ENCODE assay signal across 13 mouse cellular contexts in genomic region chr3:69469463-69470141, GRCm38 (mm10).
DNase-seq lines count a peak whose midpoint lies in the region; ATAC-seq and TF ChIP-seq lines count a peak whose summit lies in the region.
"Had no signal": no experiment of that assay in that cellular context is flagged by ENCODE, and none has a peak within 500 bp of the region (broad histone marks: within the 10 kb centered on the region; RNA-seq: fewer than 3 reads in every experiment).

No protein-coding gene starts in this region.

- H3K4me2 ChIP-seq in lung, embryonic 15.5 days = no peak overlapping the region
- no peak overlapping the region for H3K4me2 ChIP-seq in lung, postnatal 0 days (replicated peaks; ENCODE audit: low read depth, low read length)
- H3K4me2 ChIP-seq in midbrain, embryonic 13.5 days (replicated peaks) = no peak overlapping the region; the same call in 1 of the 2 replicates
- H3K4me2 ChIP-seq: embryonic facial prominence, embryonic 12.5 days; limb, embryonic 12.5 days had no signal

- H3K36me3 ChIP-seq in lung, embryonic 15.5 days = no peaks in the 10 kb centered on the region
- no peaks in the 10 kb centered on the region for H3K36me3 ChIP-seq in lung, postnatal 0 days (ENCODE audit: insufficient read depth, low read length)
- H3K36me3 ChIP-seq in midbrain, embryonic 13.5 days = no peaks in the 10 kb centered on the region
- H3K36me3 ChIP-seq: embryonic facial prominence, embryonic 12.5 days; limb, embryonic 12.5 days had no signal

- no peak overlapping the region for H3K9ac ChIP-seq in lung, embryonic 15.5 days
- no peak overlapping the region for H3K9ac ChIP-seq in lung, postnatal 0 days (replicated peaks; ENCODE audit: low read depth)
- H3K9ac ChIP-seq in midbrain, embryonic 13.5 days (replicated peaks) = no peak overlapping the region
- H3K9ac ChIP-seq: embryonic facial prominence, embryonic 12.5 days; limb, embryonic 12.5 days had no signal

- 24% methylated on average over 5 of the region's 6 CpGs for WGBS in lung, embryonic 15.5 days
- 29% methylated on average over 5 of the region's 6 CpGs for WGBS in lung, postnatal 0 days
- 11% methylated on average over 5 of the region's 6 CpGs for WGBS in midbrain, embryonic 13.5 days

- no peak overlapping the region; the same call in 1 of the 2 replicates for H3K27ac ChIP-seq in lung, embryonic 15.5 days
- no peak overlapping the region for H3K27ac ChIP-seq in lung, postnatal 0 days (ENCODE audit: low read length)
- peak overlapping the region; percentile 51; the same call in 1 of the 2 replicates for H3K27ac ChIP-seq in midbrain, embryonic 13.5 days
- H3K27ac ChIP-seq: embryonic facial prominence, embryonic 12.5 days; gastrocnemius, adult 2 months; limb, embryonic 12.5 days had no signal

- TF ChIP-seq EP300 in lung, postnatal 0 days (IDR thresholded peaks at IDR 0.05) = no peak

- H3K27me3 ChIP-seq in lung, embryonic 15.5 days = no peaks in the 10 kb centered on the region
- no peaks in the 10 kb centered on the region for H3K27me3 ChIP-seq in lung, postnatal 0 days (replicated peaks; ENCODE audit: insufficient read depth, low read length)
- no peaks in the 10 kb centered on the region for H3K27me3 ChIP-seq in midbrain, embryonic 13.5 days
- H3K27me3 ChIP-seq: embryonic facial prominence, embryonic 12.5 days; limb, embryonic 12.5 days had no signal

- peak; percentile 64; the same call in 1 of the 2 replicates for ATAC-seq in lung, embryonic 15.5 days (ENCODE audit: borderline replicate concordance, extremely low read depth, low FRiP score, low TSS enrichment)
- ATAC-seq in lung, postnatal 0 days = no peak; the same call in 1 of the 2 replicates
- peak; percentile 25 to 59; a peak in 3 of 4 replicates for ATAC-seq in hematopoietic stem cell, adult 5-6 weeks (replicated peaks in 1 of 2; ENCODE audit: insufficient read depth in 1 of 2, low FRiP score in 2 of 2, low TSS enrichment in 1 of 2, low read depth in 1 of 2, poor library complexity in 2 of 2, severe bottlenecking in 2 of 2)
- ATAC-seq in midbrain, embryonic 13.5 days = peak; percentile 66
- ATAC-seq: intestine, postnatal 0 days had no signal

- H3K4me3 ChIP-seq in lung, embryonic 15.5 days = no peak overlapping the region
- H3K4me3 ChIP-seq in lung, postnatal 0 days (ENCODE audit: low read depth, low read length) = no peak overlapping the region
- H3K4me3 ChIP-seq in midbrain, embryonic 13.5 days (replicated peaks) = no peak overlapping the region
- H3K4me3 ChIP-seq: embryonic facial prominence, embryonic 12.5 days; gastrocnemius, adult 2 months; limb, embryonic 12.5 days had no signal

- H3K4me1 ChIP-seq in lung, embryonic 15.5 days = 0 out of 2 replicates have a peak, but pooled peaks cover 9% of the 10 kb centered on the region
- H3K4me1 ChIP-seq in lung, postnatal 0 days (ENCODE audit: insufficient read depth, low read depth, low read length) = no peaks in the 10 kb centered on the region
- H3K4me1 ChIP-seq in midbrain, embryonic 13.5 days (replicated peaks) = peaks cover 33% of the 10 kb centered on the region

- peak; percentile 28 for DNase-seq in embryo, embryonic 10.5 days (ENCODE audit: low spot score)
- DNase-seq in embryo, embryonic 10 days (ENCODE audit: low spot score) = no peak
- DNase-seq in lung, postnatal 0 days (ENCODE audit: low spot score) = no peak
- DNase-seq in lung, postnatal 25 days (ENCODE audit: low spot score) = no peak
- no peak for DNase-seq in frontal cortex, postnatal 14 days (ENCODE audit: low spot score in 2 of 2)
- DNase-seq: gastrocnemius, adult 2 months; right cerebral cortex, adult 18-20 months had no signal

- H3K9me3 ChIP-seq in lung, embryonic 15.5 days = no peaks in the 10 kb centered on the region
- no peaks in the 10 kb centered on the region for H3K9me3 ChIP-seq in lung, postnatal 0 days (ENCODE audit: low read length)
- peaks cover 5% of the 10 kb centered on the region; the same call in 1 of the 2 replicates for H3K9me3 ChIP-seq in midbrain, embryonic 13.5 days
- H3K9me3 ChIP-seq: limb, embryonic 12.5 days had no signal

- TF ChIP-seq CTCF in lung, postnatal 0 days (IDR thresholded peaks at IDR 0.05) = no peak
